17 mouse cellular contexts compared by ENCODE assay signal in the genomic region with DNA sequence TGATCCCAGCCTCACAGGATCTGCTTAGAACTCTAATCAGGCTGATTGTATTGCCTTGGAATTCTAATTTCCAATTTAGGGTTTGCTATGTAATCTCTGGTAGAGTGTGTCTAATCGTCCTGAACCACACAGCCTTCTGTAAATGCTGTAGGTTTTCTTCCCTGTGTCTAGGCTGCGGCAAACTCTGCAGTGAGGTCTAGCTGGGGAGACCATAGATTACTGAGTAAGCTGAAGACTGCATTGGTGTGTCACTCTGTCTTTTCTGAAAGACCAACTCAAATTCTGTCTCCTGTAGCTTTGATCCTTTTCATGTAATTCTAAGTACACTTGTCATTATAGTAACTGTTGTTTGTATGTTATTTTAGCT.
A peak's percentile ranks its signal among the peaks of the same experiment; 100 is the strongest.
DNase-seq lines count a peak whose midpoint lies in the region; ATAC-seq and TF ChIP-seq lines count a peak whose summit lies in the region.
"Had no signal": no experiment of that assay in that cellular context is flagged by ENCODE, and none has a peak within 500 bp of the region (broad histone marks: within the 10 kb centered on the region; RNA-seq: fewer than 3 reads in every experiment).

No protein-coding gene starts in this region.

- H3K27me3 ChIP-seq in forebrain, postnatal 0 days (ENCODE audit: insufficient read depth, low read length), result no peaks in the 10 kb centered on the region
- H3K27me3 ChIP-seq in forebrain, embryonic 11.5 days (ENCODE audit: control insufficient read depth, insufficient read depth, low read length), result no peaks in the 10 kb centered on the region
- no peaks in the 10 kb centered on the region for H3K27me3 ChIP-seq in hindbrain, embryonic 10.5 days (ENCODE audit: insufficient read depth, poor library complexity, severe bottlenecking)
- H3K27me3 ChIP-seq in hindbrain, embryonic 13.5 days, result peaks cover 9% of the 10 kb centered on the region; the same call in 1 of the 2 replicates
- no peaks in the 10 kb centered on the region for H3K27me3 ChIP-seq in hindbrain, embryonic 12.5 days

- H3K9ac ChIP-seq in forebrain, postnatal 0 days, result no peak overlapping the region
- H3K9ac ChIP-seq in forebrain, embryonic 11.5 days (ENCODE audit: low read length), result no peak overlapping the region
- no peak overlapping the region for H3K9ac ChIP-seq in hindbrain, embryonic 13.5 days
- no peak overlapping the region; the same call in 1 of the 2 replicates for H3K9ac ChIP-seq in hindbrain, embryonic 12.5 days
- H3K9ac ChIP-seq: neural tube, embryonic 13.5 days had no signal

- H3K9me3 ChIP-seq in forebrain, postnatal 0 days (ENCODE audit: low read length), result no peaks in the 10 kb centered on the region
- no peaks in the 10 kb centered on the region for H3K9me3 ChIP-seq in forebrain, embryonic 11.5 days (ENCODE audit: control insufficient read depth, low read length)
- no peaks in the 10 kb centered on the region for H3K9me3 ChIP-seq in hindbrain, embryonic 10.5 days
- no peaks in the 10 kb centered on the region for H3K9me3 ChIP-seq in hindbrain, embryonic 13.5 days
- no peaks in the 10 kb centered on the region for H3K9me3 ChIP-seq in hindbrain, embryonic 12.5 days (replicated peaks)
- H3K9me3 ChIP-seq: neural tube, embryonic 13.5 days had no signal

- ATAC-seq in forebrain, postnatal 0 days, result 0 out of 2 replicates have a peak, but pooled peaks have one; percentile 8
- no peak for ATAC-seq in forebrain, embryonic 11.5 days (replicated peaks; ENCODE audit: low FRiP score)
- ATAC-seq in hindbrain, embryonic 13.5 days (ENCODE audit: low FRiP score), result no peak
- peak; percentile 66 for ATAC-seq in hindbrain, embryonic 12.5 days (ENCODE audit: low FRiP score)
- ATAC-seq: activated CD4-positive, CD25-positive, alpha-beta regulatory T cell, adult 4 months had no signal

- TF ChIP-seq CTCF in forebrain, postnatal 0 days (IDR thresholded peaks at IDR 0.05; ENCODE audit: low read depth), result no peak
- TF ChIP-seq CTCF in cortical plate, adult 2 months (IDR thresholded peaks at IDR 0.05; ENCODE audit: extremely low read depth, insufficient read depth, low read length), result no peak

- H3K4me2 ChIP-seq in forebrain, postnatal 0 days (ENCODE audit: low read depth), result no peak overlapping the region
- no peak overlapping the region for H3K4me2 ChIP-seq in forebrain, embryonic 11.5 days (ENCODE audit: low read depth, low read length, severe bottlenecking)
- H3K4me2 ChIP-seq in hindbrain, embryonic 13.5 days, result no peak overlapping the region
- H3K4me2 ChIP-seq in hindbrain, embryonic 12.5 days (replicated peaks), result no peak overlapping the region
- H3K4me2 ChIP-seq: neural tube, embryonic 13.5 days had no signal

- H3K36me3 ChIP-seq in forebrain, postnatal 0 days (ENCODE audit: insufficient read depth), result no peaks in the 10 kb centered on the region
- H3K36me3 ChIP-seq in forebrain, embryonic 11.5 days (ENCODE audit: control insufficient read depth, insufficient read depth, low read length), result no peaks in the 10 kb centered on the region
- no peaks in the 10 kb centered on the region for H3K36me3 ChIP-seq in hindbrain, embryonic 10.5 days
- H3K36me3 ChIP-seq in hindbrain, embryonic 13.5 days, result no peaks in the 10 kb centered on the region
- no peaks in the 10 kb centered on the region for H3K36me3 ChIP-seq in hindbrain, embryonic 12.5 days
- H3K36me3 ChIP-seq: neural tube, embryonic 13.5 days had no signal

- no peak overlapping the region for H3K4me3 ChIP-seq in forebrain, postnatal 0 days (ENCODE audit: low read depth, low read length)
- H3K4me3 ChIP-seq in forebrain, embryonic 11.5 days (ENCODE audit: low read depth, low read length), result no peak overlapping the region
- H3K4me3 ChIP-seq in hindbrain, embryonic 10.5 days, result no peak overlapping the region
- H3K4me3 ChIP-seq in hindbrain, embryonic 13.5 days, result no peak overlapping the region
- no peak overlapping the region for H3K4me3 ChIP-seq in cortical plate, adult 2 months (ENCODE audit: insufficient read depth, low read length)
- no peak overlapping the region for H3K4me3 ChIP-seq in hindbrain, embryonic 12.5 days
- H3K4me3 ChIP-seq: neural tube, embryonic 13.5 days had no signal

- no peak for DNase-seq in forebrain, postnatal 0 days
- no peak for DNase-seq in forebrain, embryonic 11.5 days (ENCODE audit: low spot score)
- no peak for DNase-seq in hindbrain, embryonic 10.5 days (ENCODE audit: low spot score)
- DNase-seq in kidney, postnatal 4 days, result no peak
- no peak for DNase-seq in layer of hippocampus, adult 18-20 months (ENCODE audit: low spot score in 2 of 2)
- DNase-seq: adrenal gland, postnatal 36 days; cerebellum, postnatal 10 days; gastrocnemius, postnatal 36 days; kidney, adult 9 months; lung, postnatal 4 days; right cerebral cortex, postnatal 4 days; thymus, adult 2 months had no signal

- TF ChIP-seq POLR2A in cortical plate, adult 2 months (IDR thresholded peaks at IDR 0.05; ENCODE audit: extremely low read depth, insufficient read depth, low read length), result no peak

- peaks cover 10% of the 10 kb centered on the region; the same call in 1 of the 2 replicates for H3K4me1 ChIP-seq in forebrain, postnatal 0 days (ENCODE audit: insufficient read depth)
- H3K4me1 ChIP-seq in forebrain, embryonic 11.5 days (replicated peaks; ENCODE audit: control insufficient read depth, insufficient read depth, low read length), result peaks cover 6% of the 10 kb centered on the region
- peaks cover 66% of the 10 kb centered on the region for H3K4me1 ChIP-seq in hindbrain, embryonic 10.5 days (replicated peaks)
- peaks cover 37% of the 10 kb centered on the region for H3K4me1 ChIP-seq in hindbrain, embryonic 13.5 days (replicated peaks)
- H3K4me1 ChIP-seq in cortical plate, adult 2 months (ENCODE audit: control insufficient read depth, insufficient read depth, low read length), result peaks cover 16% of the 10 kb centered on the region
- peaks cover 38% of the 10 kb centered on the region for H3K4me1 ChIP-seq in hindbrain, embryonic 12.5 days

- no peak overlapping the region for H3K27ac ChIP-seq in forebrain, postnatal 0 days (ENCODE audit: low read depth, low read length)
- H3K27ac ChIP-seq in forebrain, embryonic 11.5 days (ENCODE audit: low read depth, low read length), result no peak overlapping the region
- peak overlapping the region; percentile 84 for H3K27ac ChIP-seq in hindbrain, embryonic 10.5 days
- H3K27ac ChIP-seq in hindbrain, embryonic 13.5 days, result no peak overlapping the region
- H3K27ac ChIP-seq in cortical plate, adult 2 months (ENCODE audit: insufficient read depth, low read length), result peak overlapping the region; percentile 63; the same call in 1 of the 2 replicates
- peak overlapping the region; percentile 25; the same call in 1 of the 2 replicates for H3K27ac ChIP-seq in hindbrain, embryonic 12.5 days
- H3K27ac ChIP-seq: neural tube, embryonic 13.5 days had no signal

- 21% methylated on average over 2 of the region's 2 CpGs for WGBS in forebrain, postnatal 0 days
- WGBS in forebrain, embryonic 11.5 days, result 33% methylated on average over 2 of the region's 2 CpGs
- WGBS in hindbrain, embryonic 10.5 days, result 40% methylated on average over 2 of the region's 2 CpGs
- WGBS in hindbrain, embryonic 13.5 days, result 31% methylated on average over 2 of the region's 2 CpGs
- 27% methylated on average over 2 of the region's 2 CpGs for WGBS in hindbrain, embryonic 12.5 days

Comparison
In these comparisons a context has a peak if more than half of its experiments do, and no peak if none do; other contexts are left out.
1. ATAC-seq: peak in forebrain, postnatal 0 days (single experiment) and hindbrain, embryonic 12.5 days (single experiment); none in forebrain, embryonic 11.5 days (single experiment) and hindbrain, embryonic 13.5 days (single experiment).
2. H3K27ac ChIP-seq: peak in hindbrain, embryonic 10.5 days (single experiment), cortical plate, adult 2 months (single experiment) and hindbrain, embryonic 12.5 days (single experiment); none in forebrain, postnatal 0 days (single experiment), forebrain, embryonic 11.5 days (single experiment) and hindbrain, embryonic 13.5 days (single experiment).